Mouse (Mus musculus) stomach, postnatal 0 days (tissue): ENCODE data around the gene Tctn1. TPM values are rescaled to one million over a fixed set of nuclear protein-coding genes. Genes with fewer than 3 reads are reported as not detected.

Source experiments
- ATAC-seq: fragments of 200-750 bp; cut with Nextera tagmentation; 2 replicates; pipeline ENCODE4 v1.8.0; 2017; ENCODE audit not compliant: low FRiP score, low TSS enrichment
- DNase-seq: peaks from one replicate; pipeline ENCODE4 v3.0.0-alpha.2; 2016; ENCODE audit warnings: low spot score
- H3K27ac ChIP-seq: fragments of 300-500 bp; sonication (generic); replicated peaks from 2 replicates; pipeline ENCODE4 v1.5.1; 2014; ENCODE audit warnings: mild to moderate bottlenecking, control low read depth
- H3K27me3 ChIP-seq: fragments of 300-500 bp; sonication (generic); 2 replicates; pipeline ENCODE4 v1.6.1; 2014; ENCODE audit warnings: low read length; ENCODE audit not compliant: control insufficient read depth, insufficient read depth
- H3K36me3 ChIP-seq: fragments of 300-500 bp; sonication (generic); 2 replicates; pipeline ENCODE4 v1.6.1; 2014; ENCODE audit warnings: low read length, mixed read lengths; ENCODE audit not compliant: control insufficient read depth, insufficient read depth
- H3K4me1 ChIP-seq: fragments of 300-500 bp; sonication (generic); replicated peaks from 2 replicates; pipeline ENCODE4 v1.6.1; 2014; ENCODE audit warnings: antibody characterized with exemption; ENCODE audit not compliant: control insufficient read depth, insufficient read depth
- H3K4me2 ChIP-seq: fragments of 300-500 bp; sonication (generic); replicated peaks from 2 replicates; pipeline ENCODE4 v1.6.1; 2014; ENCODE audit warnings: low read depth, mild to moderate bottlenecking, control low read depth, moderate library complexity
- H3K4me3 ChIP-seq: fragments of 300-500 bp; sonication (generic); 2 replicates; pipeline ENCODE4 v1.5.1; 2014; ENCODE audit warnings: low read depth, low read length, control low read depth
- H3K9ac ChIP-seq: fragments of 300-500 bp; sonication (generic); 2 replicates; pipeline ENCODE4 v1.6.1; 2014; ENCODE audit warnings: mild to moderate bottlenecking, low read length, control low read depth, mixed read lengths
- H3K9me3 ChIP-seq: fragments of 300-500 bp; sonication (generic); 2 replicates; pipeline ENCODE4 v1.6.1; 2016; ENCODE audit warnings: low read length; ENCODE audit not compliant: control insufficient read depth
- CTCF ChIP-seq: IDR thresholded peaks from 2 replicates; pipeline ENCODE4 v1.5.1; 2016; ENCODE audit warnings: antibody characterized with exemption, low read depth, mild to moderate bottlenecking, moderate library complexity
- EP300 ChIP-seq: optimal IDR thresholded peaks from 2 replicates; pipeline ENCODE3; 2016; ENCODE audit warnings: antibody characterized with exemption
- WGBS: fragments of 180-500 bp; shearing (Covaris S2); extraction: QIAGEN DNeasy Blood & Tissue Kit; methylation state at CpG from one replicate; pipeline ENCODE4 v1.1.7; 2014; 5-methylcytosine and 5-hydroxymethylcytosine counted together
- polyA plus RNA-seq: library from polyadenylated mRNA; unstranded; fragments of >200 nt; fragmentation: Nextera tagmentation; extraction: Ambion mirVana; gene quantifications from 2 replicates; pipeline ENCODE4 v1.2.1, GENCODE M21; 2015

The Tctn1 gene
- polyA plus RNA-seq, 1 experiment from 2014 or later = 2.3 TPM

DNA sequence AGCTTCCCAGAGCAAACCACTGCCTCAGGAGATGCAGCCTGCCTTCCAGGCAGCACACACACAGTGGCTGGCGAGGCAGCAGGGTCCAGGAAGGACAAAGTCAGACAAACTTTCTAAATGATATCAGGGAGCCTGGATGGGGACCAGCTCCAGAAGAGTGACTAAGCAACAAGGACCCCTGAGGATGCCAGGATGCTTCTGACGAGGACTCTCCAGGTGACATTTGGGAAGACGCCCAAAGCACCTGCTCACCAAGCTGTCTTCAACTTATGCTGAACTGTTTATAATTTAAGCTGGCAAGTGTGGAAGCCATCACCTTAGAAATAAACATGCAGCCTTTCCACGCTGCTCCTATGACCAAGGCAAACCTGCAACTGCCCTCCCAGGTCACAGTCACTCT is 15.0 kb downstream of the Tctn1 start:
- WGBS = 86% methylated on average over 4 of the region's 4 CpGs
- no peaks in the 10 kb centered on the region for H3K36me3 ChIP-seq

DNA sequence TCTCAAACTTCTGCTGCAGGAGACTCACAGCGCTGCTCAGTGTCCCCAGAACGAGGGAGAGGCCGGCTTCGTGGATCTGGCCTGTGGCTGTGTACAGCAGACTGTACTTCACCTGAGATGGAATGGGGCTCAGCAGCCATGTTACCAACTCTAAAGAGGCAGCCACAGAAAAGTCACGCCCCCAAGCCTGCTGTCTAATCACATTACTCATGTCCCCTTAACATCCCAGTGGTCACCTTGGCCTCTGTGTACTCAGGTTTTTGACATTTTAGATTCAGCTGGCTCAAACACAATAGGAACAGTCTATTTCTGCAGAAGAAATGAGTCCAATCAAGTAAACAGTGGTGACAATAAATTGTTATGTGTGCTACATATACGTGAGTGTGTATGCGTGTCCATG is 16.3 kb downstream of the Tctn1 start:
- Histone ChIP-seq H3K36me3 (no peaks in the 10 kb centered on the region), H3K4me1 (no peaks in the 10 kb centered on the region), H3K9me3 (no peaks in the 10 kb centered on the region), H3K9ac (no peak overlapping the region), H3K27me3 (no peaks in the 10 kb centered on the region), H3K4me3 (no peak overlapping the region), H3K27ac (no peak overlapping the region), H3K4me2 (no peak overlapping the region)
- ATAC-seq (no peak), DNase-seq (no peak)
- WGBS = 91% methylated on average over 7 of the region's 7 CpGs
- no peak for TF ChIP-seq CTCF
- TF ChIP-seq EP300 = no peak

More for the DNA sequence above, 15.0 kb downstream of the Tctn1 start:
- no peaks in the 10 kb centered on the region for H3K9me3 ChIP-seq
- H3K27ac ChIP-seq = no peak overlapping the region
- ATAC-seq (no peak), DNase-seq (no peak)
- no peaks in the 10 kb centered on the region for H3K4me1 ChIP-seq
- H3K4me2 ChIP-seq = no peak overlapping the region
- TF ChIP-seq CTCF (no peak), EP300 (no peak)
- H3K9ac ChIP-seq = no peak overlapping the region
- no peak overlapping the region for H3K4me3 ChIP-seq
- no peaks in the 10 kb centered on the region for H3K27me3 ChIP-seq

DNA sequence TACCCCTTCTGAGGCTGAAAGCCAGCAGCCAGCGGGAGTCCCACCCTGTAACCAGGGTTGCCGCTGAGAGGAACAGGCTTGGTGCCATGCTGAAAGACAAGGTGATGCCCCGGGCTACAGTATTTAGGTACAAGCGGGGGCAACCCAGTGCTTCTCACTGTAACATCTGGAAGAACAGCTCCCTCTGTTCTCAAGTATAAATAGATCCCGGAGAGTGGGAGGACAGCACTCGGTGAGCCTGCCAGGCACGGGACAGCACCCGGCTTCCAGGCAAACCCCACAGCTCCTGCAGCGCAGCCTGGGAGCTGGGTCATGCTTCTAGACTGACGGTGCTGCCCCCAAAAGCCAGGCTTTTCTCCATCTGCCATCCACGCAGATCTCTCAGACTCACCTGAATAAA is 16.7 kb downstream of the Tctn1 start:
- Histone ChIP-seq H3K9ac (no peak overlapping the region), H3K27me3 (no peaks in the 10 kb centered on the region), H3K27ac (no peak overlapping the region), H3K4me2 (no peak overlapping the region), H3K4me3 (no peak overlapping the region), H3K9me3 (no peaks in the 10 kb centered on the region), H3K4me1 (no peaks in the 10 kb centered on the region), H3K36me3 (no peaks in the 10 kb centered on the region)
- WGBS = 82% methylated on average over 11 of the region's 11 CpGs
- TF ChIP-seq EP300 = no peak
- no peak for TF ChIP-seq CTCF
- ATAC-seq (no peak), DNase-seq (no peak)

DNA sequence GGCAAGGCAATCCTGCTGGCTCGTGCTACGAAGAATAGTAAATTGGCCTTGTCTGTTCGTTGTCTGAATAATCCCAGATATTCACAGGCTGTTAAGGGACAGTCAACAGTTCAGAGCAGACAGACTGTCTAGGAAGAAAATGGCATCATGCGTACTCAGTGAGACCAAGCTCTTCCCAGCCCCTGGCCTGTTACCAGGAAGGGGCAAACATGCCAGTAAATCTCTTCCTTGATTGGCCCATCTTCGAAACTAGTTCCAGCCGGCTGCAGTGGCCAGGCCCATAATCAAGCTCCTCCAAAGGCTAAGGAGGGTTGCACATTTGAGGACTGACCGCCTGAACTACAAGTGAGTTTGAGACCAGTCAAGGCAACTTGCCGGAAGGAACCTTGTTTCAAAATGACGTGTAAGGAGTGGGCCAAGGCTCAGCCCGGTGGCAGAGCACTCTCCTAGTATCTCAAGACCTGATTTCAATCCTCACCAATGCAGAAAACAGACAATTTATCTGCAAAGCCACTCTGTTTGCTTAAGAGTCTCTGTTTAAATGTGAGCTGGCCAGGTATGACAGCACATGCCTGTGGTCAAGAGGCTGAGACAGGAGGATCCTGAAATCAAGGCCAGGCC is 17.6 kb downstream of the Tctn1 start:
- ATAC-seq (no peak), DNase-seq (no peak)
- Histone ChIP-seq H3K4me2 (no peak overlapping the region), H3K27me3 (no peaks in the 10 kb centered on the region), H3K4me1 (no peaks in the 10 kb centered on the region), H3K27ac (no peak overlapping the region), H3K9ac (no peak overlapping the region), H3K36me3 (no peaks in the 10 kb centered on the region), H3K4me3 (no peak overlapping the region), H3K9me3 (no peaks in the 10 kb centered on the region)
- WGBS = 85% methylated on average over 10 of the region's 10 CpGs
- TF ChIP-seq EP300 (no peak), CTCF (no peak)

DNA sequence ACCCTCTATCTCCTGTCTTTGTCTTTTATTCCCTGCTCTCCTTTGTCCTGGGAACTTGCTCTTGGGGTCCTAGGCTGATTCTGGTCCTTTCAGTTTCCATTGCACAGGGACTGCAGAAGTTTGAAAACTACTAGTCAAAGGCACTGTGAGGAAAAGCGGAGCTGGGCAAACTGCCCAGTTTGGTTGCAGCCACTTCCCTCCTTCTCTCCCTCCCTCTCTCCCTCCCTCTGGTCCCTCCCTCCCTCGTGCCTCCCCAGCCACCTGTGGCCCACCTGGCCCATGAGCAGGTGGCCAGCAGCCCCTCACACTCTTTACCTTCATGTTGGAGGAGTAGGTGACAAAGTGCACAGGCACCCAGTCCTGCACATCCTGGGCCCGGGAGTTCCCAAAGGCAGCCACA is 19.1 kb downstream of the Tctn1 start:
- WGBS = 54% methylated on average over 3 of the region's 3 CpGs
- DNase-seq (no peak), ATAC-seq (peak; percentile 34; the same call in 1 of the 2 replicates)
- no peak overlapping the region for H3K4me2 ChIP-seq
- H3K27me3 ChIP-seq = no peaks in the 10 kb centered on the region
- H3K27ac ChIP-seq = no peak overlapping the region
- H3K4me1 ChIP-seq = no peaks in the 10 kb centered on the region
- H3K36me3 ChIP-seq = peaks cover 3% of the 10 kb centered on the region; the same call in 1 of the 2 replicates
- H3K9me3 ChIP-seq = no peaks in the 10 kb centered on the region
- H3K9ac ChIP-seq = no peak overlapping the region
- H3K4me3 ChIP-seq = no peak overlapping the region
- TF ChIP-seq EP300 (no peak), CTCF (no peak)

DNA sequence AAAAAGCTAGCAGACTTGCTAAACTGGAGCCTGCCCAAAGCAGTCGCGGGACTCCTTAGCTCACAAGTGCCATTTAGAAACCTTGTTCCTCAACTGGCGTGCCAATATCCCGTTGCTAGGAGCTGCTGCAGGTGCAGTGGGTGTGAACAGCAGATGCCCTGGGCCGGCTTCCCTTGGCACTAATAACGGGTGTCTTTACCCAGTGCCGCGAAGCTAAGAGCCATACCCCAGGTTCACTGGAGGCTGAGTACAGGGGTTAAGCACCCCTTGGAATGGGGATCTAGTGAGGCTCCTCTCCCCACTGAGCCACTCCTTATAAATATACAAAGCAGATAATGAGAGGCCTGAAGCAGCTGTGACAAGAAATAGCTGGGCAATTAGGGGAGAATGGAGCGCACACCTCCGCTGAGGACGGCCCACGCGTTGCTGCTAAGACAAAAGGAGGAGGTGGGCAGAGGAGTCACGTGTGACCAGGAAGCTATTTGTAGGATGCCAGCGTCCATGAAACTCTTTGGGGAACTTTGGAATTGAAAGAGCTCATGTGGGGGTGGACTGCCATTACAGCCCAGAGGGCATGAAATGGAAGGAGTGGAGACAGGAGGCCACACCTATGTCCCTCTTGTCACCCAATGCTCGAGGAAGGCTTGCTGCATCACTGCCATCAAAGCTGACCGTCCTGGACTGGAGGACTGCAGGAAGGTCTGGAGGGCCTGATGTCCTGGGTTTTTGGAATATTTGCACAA is 20.3 kb downstream of the Tctn1 start:
- Histone ChIP-seq H3K9ac (no peak overlapping the region), H3K4me1 (no peaks in the 10 kb centered on the region), H3K27me3 (no peaks in the 10 kb centered on the region), H3K36me3 (peaks cover 3% of the 10 kb centered on the region; the same call in 1 of the 2 replicates), H3K4me3 (no peak overlapping the region), H3K27ac (no peak overlapping the region), H3K9me3 (no peaks in the 10 kb centered on the region), H3K4me2 (no peak overlapping the region)
- 88% methylated on average over 17 of the region's 17 CpGs for WGBS
- ATAC-seq = no peak
- TF ChIP-seq CTCF (no peak), EP300 (no peak)
- DNase-seq = no peak
